Mouse (Mus musculus) midbrain, embryonic 16.5 days (tissue): ENCODE data around the gene Fkbp7. TPM values are rescaled to one million over a fixed set of nuclear protein-coding genes. Genes with fewer than 3 reads are reported as not detected.

Experiments used
- ATAC-seq: fragments of 200-750 bp; cut with Nextera tagmentation; 2 replicates; pipeline ENCODE4 v1.8.0; 2017; ENCODE audit warnings: moderate TSS enrichment
- H3K27ac ChIP-seq: fragments of 300-500 bp; sonication (generic); 2 replicates; pipeline ENCODE4 v1.5.1; 2014; ENCODE audit warnings: mild to moderate bottlenecking, low read length, mixed read lengths
- H3K27me3 ChIP-seq: fragments of 300-500 bp; sonication (generic); 2 replicates; pipeline ENCODE4 v1.6.1; 2014; ENCODE audit warnings: low read depth, low read length, mixed read lengths; ENCODE audit not compliant: control insufficient read depth, insufficient read depth
- H3K36me3 ChIP-seq: fragments of 300-500 bp; sonication (generic); 2 replicates; pipeline ENCODE4 v1.6.1; 2014; ENCODE audit warnings: mild to moderate bottlenecking, low read length, moderate library complexity, mixed read lengths; ENCODE audit not compliant: control insufficient read depth, insufficient read depth
- H3K4me1 ChIP-seq: fragments of 300-500 bp; sonication (generic); 2 replicates; pipeline ENCODE4 v1.6.1; 2014; ENCODE audit warnings: mild to moderate bottlenecking, low read length, mixed read lengths; ENCODE audit not compliant: control insufficient read depth, insufficient read depth
- H3K4me2 ChIP-seq: fragments of 300-500 bp; sonication (generic); 2 replicates; pipeline ENCODE4 v1.6.1; 2014; ENCODE audit warnings: mild to moderate bottlenecking, low read length, mixed read lengths
- H3K4me3 ChIP-seq: fragments of 300-500 bp; sonication (generic); 2 replicates; pipeline ENCODE4 v1.5.1; 2014; ENCODE audit warnings: low read depth, mild to moderate bottlenecking, low read length, moderate library complexity, mixed read lengths
- H3K9ac ChIP-seq: fragments of 300-500 bp; sonication (generic); 2 replicates; pipeline ENCODE4 v1.6.1; 2014; ENCODE audit warnings: low read depth, low read length, mixed read lengths
- H3K9me3 ChIP-seq: fragments of 300-500 bp; sonication (generic); replicated peaks from 2 replicates; pipeline ENCODE4 v1.6.1; 2014; ENCODE audit warnings: mild to moderate bottlenecking, low read length, mixed read lengths; ENCODE audit not compliant: control insufficient read depth, poor library complexity, severe bottlenecking
- WGBS: fragments of 180-500 bp; shearing (Covaris S2); extraction: QIAGEN DNeasy Blood & Tissue Kit; methylation state at CpG from one replicate; pipeline ENCODE4 v1.1.7; 2014; 5-methylcytosine and 5-hydroxymethylcytosine counted together
- polyA plus RNA-seq: library from polyadenylated mRNA; unstranded; fragments of >200 nt; fragmentation: Nextera tagmentation; extraction: Ambion mirVana; gene quantifications from 2 replicates; pipeline ENCODE4 v1.2.1, GENCODE M21; 2015

Gene Fkbp7
- 8.6 and 11.8 TPM in 2 replicates for polyA plus RNA-seq

DNA sequence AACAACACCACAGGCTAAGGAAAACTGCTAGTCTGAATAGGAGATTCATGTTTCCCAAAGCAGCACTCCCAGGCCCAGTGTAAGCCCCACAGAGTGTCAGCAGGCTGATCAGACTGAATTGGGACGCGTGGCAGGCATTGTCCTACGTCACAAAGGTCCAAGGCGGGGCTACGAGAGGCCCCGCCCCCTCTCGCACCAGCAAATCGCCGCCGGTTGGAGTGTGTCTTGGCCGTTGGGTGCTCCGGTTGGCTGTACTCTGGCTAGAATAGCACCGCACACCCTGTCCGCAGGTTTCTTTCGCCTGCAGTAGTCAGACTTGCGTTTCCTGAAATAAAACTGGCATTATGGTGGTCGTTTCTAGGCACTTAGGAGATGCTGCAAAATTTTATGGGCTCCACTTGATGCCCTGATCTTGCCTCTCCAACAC is at the start of gene Fkbp7:
Fkbp7 (minus strand) TSS at position 151 of the 427 bp plus-strand sequence.
- H3K4me3 ChIP-seq: peak within 1 kb of the TSS; percentile 34
- under 1% methylated on average over 17 of the region's 17 CpGs for WGBS
- H3K9ac ChIP-seq: peak within 1 kb of the TSS; percentile 56
- ATAC-seq: peak; percentile 93
- H3K27ac ChIP-seq: peak within 1 kb of the TSS; percentile 66
- no peaks in the 10 kb centered on the region for H3K36me3 ChIP-seq
- no peaks in the 10 kb centered on the region for H3K27me3 ChIP-seq
- H3K4me2 ChIP-seq: peak within 1 kb of the TSS; percentile 57
- peaks cover 25% of the 10 kb centered on the region for H3K4me1 ChIP-seq
- no peaks in the 10 kb centered on the region for H3K9me3 ChIP-seq

DNA sequence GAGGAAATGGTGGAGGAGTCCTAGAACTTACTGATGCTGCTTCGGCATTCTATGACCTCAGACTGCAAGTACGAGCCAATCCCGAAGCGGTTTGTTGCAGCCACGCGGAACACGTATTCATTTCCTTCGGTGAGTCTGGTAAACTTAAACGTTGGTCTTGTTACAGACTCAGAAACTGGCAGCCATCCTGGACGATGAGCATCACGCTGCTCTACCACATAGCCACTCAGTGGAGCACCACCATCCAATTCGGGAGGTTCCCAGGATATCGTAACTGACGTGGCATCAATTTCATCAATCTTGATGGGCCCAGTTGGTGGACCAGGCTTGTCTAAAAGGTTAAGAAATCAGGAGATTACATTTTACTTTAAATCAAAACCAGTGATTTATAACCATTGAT is 46.7 kb upstream of the Fkbp7 start:
- Histone ChIP-seq H3K4me3 (no peak overlapping the region), H3K9ac (no peak overlapping the region), H3K9me3 (peaks cover 25% of the 10 kb centered on the region), H3K27ac (no peak overlapping the region), H3K4me2 (no peak overlapping the region), H3K4me1 (no peaks in the 10 kb centered on the region), H3K27me3 (no peaks in the 10 kb centered on the region), H3K36me3 (peaks cover 40% of the 10 kb centered on the region)
- WGBS: 95% methylated on average over 14 of the region's 14 CpGs
- no peak for ATAC-seq

DNA sequence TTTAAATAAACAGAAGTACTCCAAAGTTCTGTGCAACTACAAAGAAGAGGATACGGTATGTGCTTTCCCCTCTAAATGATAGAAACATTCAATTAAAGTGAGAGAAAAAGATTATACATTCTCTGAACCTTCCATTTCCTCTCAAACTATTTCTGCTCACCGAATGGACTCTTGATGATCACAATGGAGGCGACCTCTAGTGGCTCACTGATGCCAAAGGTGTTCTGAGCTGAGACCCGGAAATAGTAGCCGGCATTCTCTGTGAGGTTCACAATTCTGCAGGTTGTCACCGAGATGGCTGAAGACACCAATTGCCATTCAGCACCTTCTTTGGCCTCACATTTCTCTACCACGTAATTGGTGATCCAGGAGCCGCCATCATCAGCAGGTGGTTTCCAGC is 42.1 kb upstream of the Fkbp7 start:
- Histone ChIP-seq H3K27ac (no peak overlapping the region), H3K9me3 (peaks cover 39% of the 10 kb centered on the region), H3K36me3 (peaks cover 56% of the 10 kb centered on the region), H3K4me3 (no peak overlapping the region), H3K4me1 (no peaks in the 10 kb centered on the region), H3K9ac (no peak overlapping the region), H3K4me2 (no peak overlapping the region), H3K27me3 (no peaks in the 10 kb centered on the region)
- no peak for ATAC-seq
- whole genome bisulfite sequencing: 80% methylated on average over 8 of the region's 8 CpGs

DNA sequence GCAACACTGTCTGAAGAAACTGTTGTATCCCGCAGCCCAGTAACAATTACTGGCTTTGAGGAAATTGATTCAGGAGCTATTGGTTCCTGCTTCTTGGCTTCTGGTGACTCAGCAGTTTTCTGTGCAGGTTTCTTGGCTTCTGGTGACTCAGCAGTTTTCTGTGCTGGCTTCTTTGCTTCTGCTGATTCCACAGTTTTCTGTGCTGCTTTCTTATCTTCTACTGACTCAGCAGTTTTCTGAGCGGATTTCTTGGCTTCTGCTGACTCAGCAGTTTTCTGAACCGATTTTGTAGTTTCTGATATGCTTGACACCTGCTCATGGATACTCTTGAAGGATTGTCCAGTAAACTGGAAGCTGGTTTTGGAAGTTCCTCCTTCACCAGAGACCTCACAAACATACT is 35.6 kb upstream of the Fkbp7 start:
- Histone ChIP-seq H3K4me3 (no peak overlapping the region), H3K4me1 (no peaks in the 10 kb centered on the region), H3K27ac (no peak overlapping the region), H3K9me3 (peaks cover 33% of the 10 kb centered on the region), H3K4me2 (no peak overlapping the region), H3K9ac (no peak overlapping the region), H3K36me3 (peaks cover 36% of the 10 kb centered on the region), H3K27me3 (no peaks in the 10 kb centered on the region)
- 94% methylated on average over 3 of the region's 3 CpGs for WGBS
- ATAC-seq: no peak

DNA sequence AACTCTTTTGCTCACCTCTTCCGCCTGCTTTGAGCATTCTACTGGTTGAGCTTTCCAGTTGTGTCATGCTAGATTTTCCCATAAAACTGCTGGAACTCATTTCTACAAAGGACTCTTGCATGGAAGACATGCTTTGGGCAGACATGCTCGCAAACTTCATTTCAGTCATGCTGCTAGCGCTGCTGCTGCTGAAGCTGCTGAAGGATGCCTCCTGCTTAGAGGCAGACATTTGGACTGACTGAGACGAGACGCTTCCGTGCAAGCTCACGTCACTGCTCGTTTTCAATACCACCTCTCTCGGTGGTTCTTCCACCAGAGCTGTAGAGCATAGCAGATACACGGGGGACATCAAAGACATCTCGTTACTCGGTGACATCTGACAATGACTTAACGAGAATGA is 32.7 kb upstream of the Fkbp7 start:
- Histone ChIP-seq H3K27me3 (no peaks in the 10 kb centered on the region), H3K4me1 (no peaks in the 10 kb centered on the region), H3K27ac (no peak overlapping the region), H3K36me3 (peaks cover 21% of the 10 kb centered on the region), H3K9ac (no peak overlapping the region), H3K4me3 (no peak overlapping the region), H3K4me2 (no peak overlapping the region), H3K9me3 (peaks cover 13% of the 10 kb centered on the region)
- no peak for ATAC-seq
- WGBS: 85% methylated on average over 13 of the region's 13 CpGs

DNA sequence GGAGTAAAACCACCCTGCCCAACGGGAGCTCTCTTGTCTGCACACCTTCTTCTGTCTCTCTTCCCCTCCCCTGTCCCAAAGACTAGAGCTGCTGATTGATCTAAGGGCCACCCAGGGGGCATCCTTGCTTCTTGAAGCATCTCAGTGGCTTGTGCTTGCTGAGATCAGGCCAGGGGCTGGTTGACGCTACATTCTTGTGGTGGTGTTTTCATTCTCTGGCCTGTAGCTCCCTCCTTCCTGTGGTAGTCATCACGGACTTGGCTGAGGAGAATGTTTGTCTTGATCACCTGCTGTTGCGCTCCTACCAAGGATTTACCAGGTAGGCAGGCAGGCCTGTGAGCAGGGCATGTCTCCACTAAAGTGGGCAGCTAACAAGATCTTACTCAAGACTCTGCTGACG is 29.8 kb upstream of the Fkbp7 start:
- no peak overlapping the region for H3K4me2 ChIP-seq
- H3K27me3 ChIP-seq: no peaks in the 10 kb centered on the region
- H3K4me3 ChIP-seq: no peak overlapping the region
- H3K9ac ChIP-seq: no peak overlapping the region
- peaks cover 9% of the 10 kb centered on the region; the same call in 1 of the 2 replicates for H3K36me3 ChIP-seq
- no peak overlapping the region for H3K27ac ChIP-seq
- 91% methylated on average over 5 of the region's 5 CpGs for WGBS
- H3K4me1 ChIP-seq: no peaks in the 10 kb centered on the region
- no peaks in the 10 kb centered on the region for H3K9me3 ChIP-seq
- no peak for ATAC-seq

DNA sequence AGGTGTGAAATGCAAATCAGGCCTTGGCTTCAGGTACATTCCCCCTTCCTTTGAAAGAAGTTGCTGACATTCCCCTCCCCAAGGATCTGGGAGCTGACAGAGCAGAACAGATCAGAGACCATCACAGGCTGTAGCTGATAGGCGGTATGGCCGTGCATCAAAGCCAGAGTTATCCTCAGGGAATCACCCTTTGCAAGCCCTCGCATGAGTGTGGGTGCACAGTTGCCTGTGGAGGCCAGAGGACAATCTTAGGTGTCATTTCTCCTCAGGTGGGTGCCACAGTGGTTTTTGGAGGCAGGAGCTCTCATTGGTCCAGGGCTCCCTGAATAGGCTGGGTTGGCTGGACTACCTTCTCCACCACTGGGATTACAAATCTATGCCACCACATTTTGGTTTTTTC is 29.3 kb upstream of the Fkbp7 start:
- WGBS: 92% methylated on average over 3 of the region's 3 CpGs
- no peak overlapping the region for H3K4me3 ChIP-seq

DNA sequence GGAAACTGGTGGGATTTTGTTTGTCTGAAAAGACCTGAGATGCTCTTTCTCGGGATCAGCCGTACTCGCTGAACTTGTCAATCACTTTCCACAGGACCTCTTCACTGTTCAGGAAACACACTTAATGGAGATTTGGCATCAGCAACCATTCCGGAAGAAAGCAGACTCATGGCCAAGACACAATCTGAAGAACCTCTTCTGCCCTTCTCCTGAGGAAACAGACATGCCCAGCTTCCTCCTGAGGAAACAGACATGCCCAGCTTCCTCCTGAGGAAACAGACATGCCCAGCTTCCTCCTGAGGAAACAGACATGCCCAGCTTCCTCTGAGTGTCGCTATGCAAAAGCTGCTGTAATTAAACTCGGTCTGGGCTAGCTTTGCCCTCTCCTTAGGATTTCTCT is 22.4 kb upstream of the Fkbp7 start:
- Histone ChIP-seq H3K9me3 (no peaks in the 10 kb centered on the region), H3K27ac (no peak overlapping the region), H3K9ac (no peak overlapping the region), H3K36me3 (peaks cover 27% of the 10 kb centered on the region), H3K4me2 (no peak overlapping the region), H3K27me3 (no peaks in the 10 kb centered on the region), H3K4me3 (no peak overlapping the region), H3K4me1 (no peaks in the 10 kb centered on the region)
- 84% methylated on average over 6 of the region's 6 CpGs for WGBS
- no peak for ATAC-seq

More for the DNA sequence above, 29.3 kb upstream of the Fkbp7 start:
- Histone ChIP-seq H3K4me1 (no peaks in the 10 kb centered on the region), H3K9me3 (no peaks in the 10 kb centered on the region), H3K4me2 (no peak overlapping the region), H3K36me3 (peaks cover 13% of the 10 kb centered on the region), H3K9ac (no peak overlapping the region), H3K27me3 (no peaks in the 10 kb centered on the region), H3K27ac (no peak overlapping the region)
- no peak for ATAC-seq

DNA sequence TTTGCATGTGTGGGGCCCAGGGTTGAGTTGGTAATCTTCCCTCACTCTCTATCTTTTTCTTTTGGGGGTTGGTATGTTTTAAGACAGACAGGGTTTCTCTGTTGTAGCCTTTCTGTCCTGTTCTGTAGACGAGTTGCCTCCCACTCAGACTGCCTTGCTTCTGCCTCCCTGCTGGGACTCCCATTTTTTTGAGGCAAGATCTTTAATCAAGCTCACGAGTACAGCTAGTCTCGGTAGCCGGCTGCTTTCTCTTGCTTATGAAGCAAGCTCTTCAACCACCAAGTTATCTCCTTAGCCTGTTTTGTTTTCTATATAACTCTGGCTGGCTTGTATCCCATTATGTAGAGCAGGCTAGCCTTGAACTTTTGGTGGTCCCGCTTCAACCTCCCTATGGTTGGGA is 20.8 kb upstream of the Fkbp7 start:
- no peak overlapping the region for H3K4me2 ChIP-seq
- no peak for ATAC-seq
- no peaks in the 10 kb centered on the region for H3K9me3 ChIP-seq
- H3K4me3 ChIP-seq: no peak overlapping the region
- WGBS: 85% methylated on average over 5 of the region's 5 CpGs
- no peak overlapping the region for H3K27ac ChIP-seq
- H3K27me3 ChIP-seq: no peaks in the 10 kb centered on the region
- H3K4me1 ChIP-seq: no peaks in the 10 kb centered on the region
- H3K36me3 ChIP-seq: peaks cover 27% of the 10 kb centered on the region
- no peak overlapping the region for H3K9ac ChIP-seq
